Mouse (Mus musculus) right cerebral cortex, postnatal 4 days (tissue): ENCODE data around the gene Cbl.
A peak's percentile ranks its signal among the peaks of the same experiment; 100 is the strongest.

Experiments
- DNase-seq: peaks from one replicate; pipeline ENCODE4 v3.0.0-alpha.2; 2022

Cbl gene

GRCm38 (mm10) chr9:44178389-44178788 is 55.5 kb downstream of the Cbl start:
- peak; percentile 25 for DNase-seq

DNA sequence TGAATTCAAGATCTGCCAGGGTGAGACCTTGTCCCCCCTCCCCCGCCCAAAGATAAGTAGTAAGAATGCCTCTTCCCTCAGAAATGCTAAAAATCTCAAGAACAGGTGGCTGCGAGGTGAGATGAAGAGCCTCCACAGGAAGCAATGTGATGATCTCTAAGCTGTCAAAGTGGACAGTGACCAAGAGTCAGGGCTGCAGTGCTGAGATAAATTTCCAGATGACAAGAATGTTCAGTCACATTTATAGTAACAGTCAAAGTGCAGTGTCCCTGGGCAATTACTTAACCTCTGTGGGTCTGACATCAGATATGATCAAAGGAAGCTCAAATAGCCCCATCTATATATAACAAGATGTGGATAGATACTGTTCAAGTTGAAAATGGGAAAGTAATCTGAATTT is 56.4 kb downstream of the Cbl start:
- no peak for DNase-seq

- DNase-seq, result no peak
Observed at GRCm38 (mm10) chr9:44175957-44176356, 57.9 kb downstream of the Cbl start.

- no peak for DNase-seq
Observed at GRCm38 (mm10) chr9:44175556-44175955, 58.3 kb downstream of the Cbl start.

GRCm38 (mm10) chr9:44170691-44171151 is 63.1 kb downstream of the Cbl start:
- DNase-seq, result no peak

DNA sequence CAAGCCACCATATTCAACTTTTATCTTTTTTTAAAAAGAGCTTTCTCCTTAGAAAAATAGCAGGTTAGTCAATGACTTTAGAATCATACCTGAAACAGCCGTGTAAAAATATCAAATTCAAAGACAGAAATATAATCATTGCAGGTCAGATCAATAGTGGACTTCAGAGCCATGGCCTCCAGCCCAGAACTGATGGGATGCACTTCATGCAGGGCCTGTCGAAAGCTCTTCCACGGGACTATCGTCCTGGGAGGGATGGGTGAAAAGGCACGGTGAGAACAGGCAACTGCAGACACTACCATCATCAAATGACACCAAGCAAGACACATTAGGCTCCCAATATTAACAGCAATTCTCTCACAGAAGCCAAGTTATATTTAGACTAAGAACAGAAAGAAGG is 64.9 kb downstream of the Cbl start:
- DNase-seq, result no peak

DNA sequence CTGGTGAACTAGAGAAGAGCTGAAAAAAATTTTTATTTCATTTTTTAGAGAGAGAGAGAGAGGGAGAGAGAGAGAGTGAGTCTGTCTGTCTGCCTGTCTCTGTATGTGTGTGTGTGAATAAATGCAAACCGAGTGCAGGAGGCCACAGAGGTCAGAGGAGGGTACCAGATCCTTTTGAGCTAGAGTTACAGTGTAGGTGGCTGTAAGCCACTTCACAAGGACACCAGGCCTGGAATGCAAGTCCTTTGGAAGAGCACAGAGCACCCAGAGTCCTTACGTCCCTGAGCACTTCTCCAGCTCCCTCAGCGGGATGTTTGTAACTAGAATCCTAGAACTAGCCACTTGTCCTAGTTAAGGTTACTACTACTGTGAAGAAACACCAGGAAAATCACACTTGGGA is 74.0 kb downstream of the Cbl start:
- DNase-seq, result no peak

DNA sequence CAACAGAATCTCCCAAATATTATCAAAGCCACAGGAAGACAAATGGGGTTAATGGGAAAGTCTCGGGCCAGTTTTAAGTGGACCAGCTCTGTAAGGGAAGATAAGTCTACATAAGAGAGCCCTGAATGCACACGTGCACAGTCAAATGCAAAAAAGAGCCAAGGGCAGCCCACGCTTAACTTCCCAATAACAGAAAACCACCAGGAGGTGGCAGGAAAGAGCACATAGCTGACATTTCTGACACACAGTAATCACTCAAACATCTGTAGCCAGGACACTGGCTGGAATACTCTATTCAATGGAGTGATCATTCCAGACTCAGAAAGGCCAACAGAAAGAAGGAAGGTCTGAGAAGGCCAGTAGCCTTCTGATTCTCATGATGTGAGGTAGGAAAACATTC is 86.6 kb downstream of the Cbl start:
- no peak for DNase-seq

GRCm38 (mm10) chr9:44144718-44145060 is 89.2 kb downstream of the Cbl start:
- no peak for DNase-seq

- DNase-seq, result no peak
Observed at GRCm38 (mm10) chr9:44144023-44144717, 89.7 kb downstream of the Cbl start.

DNA sequence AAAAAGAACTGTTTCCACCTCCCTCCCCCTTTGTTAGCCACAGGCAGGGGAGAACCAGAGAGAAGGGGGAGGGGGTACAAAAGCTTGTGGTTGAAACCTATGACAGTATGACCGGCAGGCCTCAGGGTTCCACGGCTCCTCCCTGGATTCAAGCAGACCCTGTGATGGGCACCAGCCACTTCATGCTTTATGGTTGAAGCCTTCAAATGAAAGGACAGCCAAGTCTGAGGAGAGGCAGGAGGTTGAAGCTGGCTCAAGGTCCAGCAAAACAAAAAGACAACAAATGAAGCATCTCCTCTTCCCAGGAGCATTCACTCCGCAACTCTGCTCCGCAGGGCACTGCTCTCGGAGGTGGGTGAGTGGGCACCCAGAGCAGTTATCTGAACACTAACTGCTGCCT is 90.4 kb downstream of the Cbl start:
- DNase-seq, result no peak

DNA sequence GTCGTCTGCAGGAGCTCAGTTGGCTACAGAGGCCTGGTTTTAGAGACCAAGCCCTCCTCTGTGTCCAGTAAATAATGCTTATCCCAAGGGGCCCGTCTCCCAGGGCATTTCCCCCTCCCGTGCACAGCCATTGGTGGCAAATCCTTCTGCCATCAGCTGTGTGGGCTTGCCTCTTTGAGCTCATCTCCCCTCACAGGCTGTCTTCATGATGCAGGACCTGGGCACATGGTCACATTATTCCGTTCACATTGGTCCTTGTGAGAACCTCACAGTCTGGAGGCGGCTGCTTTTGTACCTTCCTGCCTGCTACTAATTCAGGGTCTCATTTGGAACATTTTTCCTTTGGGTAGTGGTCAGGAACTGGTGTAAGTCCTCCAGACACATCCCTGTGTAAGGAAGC is 91.9 kb downstream of the Cbl start:
- DNase-seq, result no peak

DNA sequence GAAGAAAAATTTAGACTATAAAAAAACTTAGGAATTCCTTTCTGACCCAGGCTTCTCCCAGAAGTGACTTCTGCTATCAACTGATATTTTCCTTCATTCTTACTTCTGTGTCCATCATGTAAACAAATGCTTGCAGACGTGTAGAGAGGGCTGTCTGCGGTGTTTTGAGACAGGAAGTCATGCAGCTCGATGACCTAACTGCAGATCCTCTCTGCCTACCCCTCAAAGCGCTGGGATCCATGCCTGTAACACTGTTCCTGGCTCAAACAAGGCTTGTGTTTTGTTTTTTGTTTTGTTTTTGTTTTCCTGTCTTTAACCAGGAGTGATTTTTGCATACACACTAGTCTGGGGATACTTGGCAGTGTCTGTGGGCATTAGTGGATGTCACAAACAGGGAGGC is 96.0 kb downstream of the Cbl start:
- no peak for DNase-seq

GRCm38 (mm10) chr9:44135731-44136411 is 98.0 kb downstream of the Cbl start:
- no peak for DNase-seq

GRCm38 (mm10) chr9:44134851-44135730 is 98.8 kb downstream of the Cbl start:
- peak; percentile 47 for DNase-seq

GRCm38 (mm10) chr9:44134101-44134850 is 99.6 kb downstream of the Cbl start, which contains the start of gene Mcam:
Gene Mcam (plus strand): TSS chr9:44134469.
- peak; percentile 68 for DNase-seq

- DNase-seq, result no peak
Observed at GRCm38 (mm10) chr9:44133287-44133686, 100.6 kb downstream of the Cbl start.

DNA sequence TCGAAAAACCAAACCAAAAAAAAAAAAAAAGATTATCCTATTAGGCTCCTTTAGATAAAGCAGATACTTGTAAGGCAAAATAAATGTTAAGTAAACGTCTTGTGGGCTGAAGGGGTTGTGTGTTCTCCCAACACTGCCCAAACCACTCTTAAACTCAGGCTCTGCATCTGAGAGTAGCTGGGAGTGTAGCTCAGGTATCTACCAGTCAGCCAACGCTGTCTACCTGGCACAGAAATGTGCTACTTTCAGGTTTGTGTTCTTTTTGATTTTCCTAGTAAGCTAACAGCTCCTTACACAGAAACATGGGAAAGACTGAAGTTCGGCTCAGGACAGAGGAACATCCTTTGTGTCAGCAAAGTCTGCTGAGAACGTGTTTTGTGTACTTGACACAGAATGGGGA is 101.6 kb downstream of the Cbl start:
- no peak for DNase-seq

DNA sequence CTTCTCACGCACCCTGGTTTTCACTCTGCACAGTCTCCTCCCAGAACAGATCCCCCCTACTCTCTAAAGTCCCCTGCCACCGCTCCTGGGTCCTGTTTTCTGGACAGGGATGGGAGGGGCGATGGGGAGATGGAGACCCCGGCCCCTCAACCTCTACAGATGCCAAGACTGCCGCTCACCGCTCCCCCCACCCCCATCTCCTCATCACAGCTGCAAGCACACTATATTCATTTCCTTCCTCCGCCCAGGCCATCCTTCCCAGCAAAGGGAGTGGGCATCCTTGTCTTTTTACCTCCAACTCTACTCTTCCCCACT is 102.6 kb downstream of the Cbl start:
- DNase-seq, result no peak

- DNase-seq, result no peak
Observed at GRCm38 (mm10) chr9:44130581-44131275, 103.1 kb downstream of the Cbl start.

DNA sequence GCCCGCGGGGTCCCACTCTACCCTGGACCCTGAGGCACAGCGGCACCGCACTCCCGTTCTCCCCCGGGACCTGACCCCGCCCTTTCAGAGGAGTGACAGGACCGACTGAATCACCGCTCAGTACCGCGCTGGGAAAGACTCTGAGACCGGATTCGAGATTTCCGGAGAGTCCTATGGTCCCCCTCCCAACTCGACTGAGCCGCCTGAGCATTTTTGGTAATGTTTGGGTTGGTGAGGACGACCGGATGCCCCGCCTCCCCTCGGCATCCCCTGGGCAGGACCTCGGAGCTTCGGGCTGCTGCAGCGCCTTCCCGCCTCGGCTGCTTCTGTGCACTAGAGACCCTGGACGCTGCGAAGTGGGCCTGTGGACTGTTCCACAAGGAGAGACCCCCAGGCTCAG is 103.8 kb downstream of the Cbl start:
- DNase-seq, result no peak

DNA sequence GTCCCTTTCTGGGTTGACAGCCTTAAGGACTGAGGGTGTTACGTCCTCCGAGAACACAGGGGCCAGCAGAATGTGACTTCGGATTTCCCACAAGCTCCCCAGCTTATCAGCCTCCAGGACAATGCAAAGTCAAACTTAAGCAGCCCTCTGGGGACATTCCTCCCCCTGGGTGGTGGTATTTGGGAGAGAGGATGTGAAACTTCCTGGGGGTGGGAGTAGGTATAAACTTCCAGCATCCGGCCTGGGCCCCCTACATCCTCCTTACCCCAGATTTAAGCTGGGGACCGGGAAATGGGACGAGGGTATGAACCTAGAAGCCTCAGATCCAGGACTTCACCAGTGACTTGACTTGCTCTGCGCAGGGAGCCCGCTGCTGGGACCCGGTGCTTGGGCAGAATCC is 104.2 kb downstream of the Cbl start:
- DNase-seq, result no peak
